Mouse (Mus musculus): ENCODE results near the gene Zfp143. TPM values are rescaled to one million over a fixed set of nuclear protein-coding genes. Genes with fewer than 3 reads are reported as not detected.
"Not testable (repeated sequence)": the region's sequence is repeated elsewhere in the genome, so short reads cannot be mapped to it uniquely, and the experiment has no call there.

Gene Zfp143
- polyA plus RNA-seq, 1 experiment from 2014 or later, result 19.7 TPM

DNA sequence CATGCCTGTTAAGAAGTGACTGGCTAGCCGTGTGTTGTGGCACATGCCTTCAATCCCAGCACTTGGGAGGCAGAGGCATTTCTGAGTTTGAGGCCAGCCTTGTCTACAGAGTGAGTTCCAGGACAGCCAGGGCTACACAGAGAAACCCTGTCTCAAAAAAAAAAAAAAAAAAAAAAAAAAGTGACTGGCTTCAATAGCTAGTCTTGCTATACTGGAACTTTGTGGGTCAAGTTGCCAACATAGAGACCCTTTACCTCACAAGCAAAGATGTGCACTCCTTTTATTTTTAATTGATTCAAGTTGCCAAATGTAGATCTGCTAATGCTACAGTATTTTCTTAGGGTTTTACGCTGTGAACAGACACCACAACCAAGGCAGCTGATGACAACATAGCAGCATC lies 3.3 kb upstream of the Zfp143 start:
- WGBS, result 87% methylated on average over 2 of the region's 2 CpGs
- not testable (repeated sequence) for ATAC-seq (ENCODE audit: low read depth)
- peaks cover 23% of the 10 kb centered on the region for H3K36me3 ChIP-seq (ENCODE audit: control insufficient read depth, insufficient read depth, low read length)

DNA sequence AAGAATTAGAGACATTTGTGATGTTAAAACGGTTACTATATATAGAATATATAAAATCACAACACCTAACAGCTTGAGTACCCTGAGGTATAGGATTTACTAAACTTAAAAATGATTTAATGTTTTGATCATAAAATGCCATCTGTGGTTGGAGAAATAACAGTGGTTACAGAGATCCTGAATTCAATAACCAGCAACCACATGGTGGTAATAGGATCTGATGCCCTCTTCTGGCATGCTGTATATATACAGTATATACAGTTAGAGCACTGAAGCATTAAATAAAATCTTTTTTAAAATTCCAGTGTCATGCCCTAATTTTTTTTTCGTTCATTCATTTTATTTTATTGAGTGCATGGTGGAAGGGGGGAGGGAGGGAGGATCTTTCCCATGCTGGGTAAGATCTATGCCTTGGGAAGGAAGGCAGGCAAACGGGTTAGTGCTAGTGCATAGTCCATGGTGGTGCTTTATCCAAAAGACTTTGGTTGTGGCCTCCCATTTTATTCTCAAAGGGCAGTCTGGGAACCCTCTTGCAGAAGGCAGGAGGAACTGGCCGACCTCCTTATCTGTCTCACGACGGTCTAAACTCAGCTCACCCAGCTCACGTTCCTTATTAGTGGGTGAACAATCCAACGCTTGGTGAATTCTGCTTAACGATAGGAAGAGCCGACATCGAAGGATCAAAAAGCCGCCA lies 1.8 kb upstream of the Zfp143 start:
- ATAC-seq (ENCODE audit: low read depth), result no peak
- H3K27ac ChIP-seq (ENCODE audit: low read length), result no peak overlapping the region

More for the DNA sequence above, 3.3 kb upstream of the Zfp143 start:
- not testable (repeated sequence) for H3K27me3 ChIP-seq (ENCODE audit: control insufficient read depth, insufficient read depth, low read depth, low read length); H3K4me1 ChIP-seq (replicated peaks; ENCODE audit: control insufficient read depth, insufficient read depth, low read length); H3K27ac ChIP-seq (ENCODE audit: low read length); H3K9me3 ChIP-seq (ENCODE audit: control insufficient read depth, low read length); H3K9ac ChIP-seq (ENCODE audit: low read length); H3K4me3 ChIP-seq (ENCODE audit: low read length); H3K4me2 ChIP-seq (ENCODE audit: low read depth, low read length)

DNA sequence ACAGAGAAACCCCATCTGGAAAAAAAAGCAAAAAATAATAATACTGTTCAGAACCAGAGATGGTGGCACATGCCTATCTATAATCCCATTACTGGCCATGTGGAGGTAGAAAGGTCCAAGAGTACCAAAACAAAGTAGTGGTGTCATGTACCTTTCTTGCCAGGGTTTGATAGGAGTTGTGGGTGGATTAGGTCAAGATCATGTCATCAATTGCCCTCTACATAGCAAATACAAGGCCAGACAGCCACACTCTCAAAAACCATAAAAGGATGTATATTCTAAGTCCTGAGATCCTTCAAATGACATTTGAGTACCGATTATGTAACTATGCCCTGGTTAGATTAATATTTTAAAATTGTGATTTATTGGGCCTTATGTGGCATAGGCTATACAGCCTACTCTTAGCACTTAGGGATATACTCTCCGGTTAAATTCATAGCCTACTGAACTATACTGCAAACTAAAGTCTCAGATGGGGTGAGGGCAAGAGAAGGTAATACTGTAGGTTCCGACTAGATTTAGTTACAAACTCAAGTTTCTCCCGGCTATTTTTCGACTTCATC lies 830 bp upstream of the Zfp143 start:
- 12% methylated on average over 5 of the region's 5 CpGs for WGBS
- Histone ChIP-seq H3K9me3 (ENCODE audit: control insufficient read depth, low read length) (no peaks in the 10 kb centered on the region), H3K4me3 (ENCODE audit: low read length) (peak overlapping the region; percentile 87), H3K4me1 (replicated peaks; ENCODE audit: control insufficient read depth, insufficient read depth, low read length) (peaks cover 14% of the 10 kb centered on the region), H3K9ac (ENCODE audit: low read length) (peak overlapping the region; percentile 99), H3K4me2 (ENCODE audit: low read depth, low read length) (peak overlapping the region; percentile 83), H3K27ac (ENCODE audit: low read length) (peak overlapping the region; percentile 99), H3K27me3 (ENCODE audit: control insufficient read depth, insufficient read depth, low read depth, low read length) (no peaks in the 10 kb centered on the region), H3K36me3 (ENCODE audit: control insufficient read depth, insufficient read depth, low read length) (peaks cover 10% of the 10 kb centered on the region)
- ATAC-seq (ENCODE audit: low read depth), result no peak

More for the DNA sequence above, 1.8 kb upstream of the Zfp143 start:
- WGBS, result 80% methylated on average over 12 of the region's 12 CpGs
- Histone ChIP-seq H3K27me3 (ENCODE audit: control insufficient read depth, insufficient read depth, low read depth, low read length) (no peaks in the 10 kb centered on the region), H3K4me1 (replicated peaks; ENCODE audit: control insufficient read depth, insufficient read depth, low read length) (peaks cover 14% of the 10 kb centered on the region), H3K4me2 (ENCODE audit: low read depth, low read length) (no peak overlapping the region), H3K9me3 (ENCODE audit: control insufficient read depth, low read length) (no peaks in the 10 kb centered on the region), H3K4me3 (ENCODE audit: low read length) (no peak overlapping the region), H3K36me3 (ENCODE audit: control insufficient read depth, insufficient read depth, low read length) (peaks cover 14% of the 10 kb centered on the region), H3K9ac (ENCODE audit: low read length) (no peak overlapping the region; the same call in 1 of the 2 replicates)

DNA sequence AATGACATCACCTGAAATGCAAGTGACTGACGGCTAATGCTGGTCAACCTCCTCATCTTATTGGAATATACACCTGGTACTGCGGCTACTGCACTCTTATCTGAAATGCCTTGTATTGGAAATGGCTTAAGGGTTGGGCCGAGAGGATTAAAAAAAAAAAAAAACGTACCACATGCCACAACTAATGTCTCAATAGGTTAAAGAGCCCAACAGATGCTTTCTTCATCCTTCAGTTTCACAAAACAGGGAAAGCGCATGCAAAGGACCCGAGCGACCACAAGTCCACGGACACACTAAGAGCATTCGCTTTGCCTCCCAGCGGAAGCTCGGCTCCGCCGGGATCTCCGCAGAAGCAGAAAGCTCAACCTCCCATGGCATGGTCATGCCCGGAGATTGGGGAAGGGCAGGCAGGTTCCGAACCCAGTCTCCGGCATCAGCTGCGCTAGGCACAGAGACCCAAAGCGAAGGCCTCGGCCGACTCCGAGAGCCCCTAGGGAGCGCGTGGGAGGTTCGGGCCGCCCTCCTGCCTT lies 283 bp upstream of the Zfp143 start:
- H3K4me3 ChIP-seq (ENCODE audit: low read length), result peak overlapping the region; percentile 87
- H3K4me1 ChIP-seq (replicated peaks; ENCODE audit: control insufficient read depth, insufficient read depth, low read length), result peaks cover 14% of the 10 kb centered on the region
- H3K36me3 ChIP-seq (ENCODE audit: control insufficient read depth, insufficient read depth, low read length), result peaks cover 9% of the 10 kb centered on the region
- H3K27me3 ChIP-seq (ENCODE audit: control insufficient read depth, insufficient read depth, low read depth, low read length), result no peaks in the 10 kb centered on the region
- H3K9me3 ChIP-seq (ENCODE audit: control insufficient read depth, low read length), result no peaks in the 10 kb centered on the region
- 0% methylated on average over 26 of the region's 26 CpGs for WGBS
- peak overlapping the region; percentile 99 for H3K27ac ChIP-seq (ENCODE audit: low read length)
- peak; percentile 7 for ATAC-seq (ENCODE audit: low read depth)
- peak overlapping the region; percentile 99 for H3K9ac ChIP-seq (ENCODE audit: low read length)
- peak overlapping the region; percentile 83 for H3K4me2 ChIP-seq (ENCODE audit: low read depth, low read length)

DNA sequence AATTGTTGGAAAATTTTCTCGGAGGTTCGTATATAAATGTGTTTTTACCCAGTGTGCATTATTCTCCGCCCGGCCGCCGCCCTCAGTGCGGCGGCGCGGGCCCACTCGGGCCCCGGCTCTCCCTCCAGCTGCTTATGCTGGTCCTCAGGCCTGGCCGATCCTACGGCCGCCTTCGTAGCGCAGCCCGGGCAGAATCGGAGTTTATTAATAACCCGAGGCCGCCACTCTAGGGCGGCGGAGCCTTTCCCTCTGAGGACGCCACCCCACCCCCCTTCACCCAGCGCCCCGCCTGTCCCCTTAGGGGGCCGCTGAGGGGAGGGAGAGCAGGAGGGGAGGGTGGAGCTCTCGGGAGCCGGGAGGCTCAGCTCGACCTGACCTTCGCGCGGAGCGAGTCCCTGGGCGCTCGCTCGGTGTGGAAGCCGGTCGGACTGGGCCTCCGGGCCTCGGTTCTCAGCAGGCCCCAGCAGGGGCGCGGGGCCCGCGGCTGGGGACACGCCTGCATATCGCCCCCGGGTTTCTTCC lies 796 bp downstream of the Zfp143 start:
- Histone ChIP-seq H3K4me2 (ENCODE audit: low read depth, low read length) (peak overlapping the region; percentile 65), H3K4me3 (ENCODE audit: low read length) (peak overlapping the region; percentile 87), H3K27ac (ENCODE audit: low read length) (peak overlapping the region; percentile 100), H3K27me3 (ENCODE audit: control insufficient read depth, insufficient read depth, low read depth, low read length) (no peaks in the 10 kb centered on the region), H3K36me3 (ENCODE audit: control insufficient read depth, insufficient read depth, low read length) (peaks cover 9% of the 10 kb centered on the region), H3K9me3 (ENCODE audit: control insufficient read depth, low read length) (no peaks in the 10 kb centered on the region), H3K4me1 (replicated peaks; ENCODE audit: control insufficient read depth, insufficient read depth, low read length) (peaks cover 14% of the 10 kb centered on the region), H3K9ac (ENCODE audit: low read length) (peak overlapping the region; percentile 92)
- WGBS, result 1% methylated on average over 43 of the region's 48 CpGs
- peak; percentile 85 for ATAC-seq (ENCODE audit: low read depth)

DNA sequence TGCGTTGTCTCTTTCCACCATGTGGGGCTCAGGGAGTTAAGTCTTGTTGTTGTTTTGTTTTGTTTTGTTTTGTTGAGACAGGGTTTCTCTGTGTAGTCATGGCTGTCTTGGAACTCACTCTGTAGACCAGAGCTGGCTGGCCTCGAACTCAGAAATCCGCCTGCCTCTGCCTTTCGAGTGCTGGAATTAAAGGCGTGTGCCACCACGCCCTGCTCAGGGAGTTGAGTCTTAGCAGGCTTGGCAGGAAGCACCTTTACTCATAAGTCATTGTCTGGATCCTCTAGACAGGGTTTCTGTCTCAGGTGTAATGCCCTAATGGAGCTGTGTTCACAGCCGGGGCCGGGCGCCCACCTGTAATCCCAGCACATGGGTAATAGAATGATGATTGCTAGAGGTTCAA lies 2.7 kb downstream of the Zfp143 start:
- peaks cover 14% of the 10 kb centered on the region for H3K4me1 ChIP-seq (replicated peaks; ENCODE audit: control insufficient read depth, insufficient read depth, low read length)
- no peak for ATAC-seq (ENCODE audit: low read depth)
- no peak overlapping the region for H3K27ac ChIP-seq (ENCODE audit: low read length)
- WGBS, result 95% methylated on average over 9 of the region's 9 CpGs
- H3K4me2 ChIP-seq (ENCODE audit: low read depth, low read length), result no peak overlapping the region
- no peak overlapping the region for H3K9ac ChIP-seq (ENCODE audit: low read length)
- no peaks in the 10 kb centered on the region for H3K27me3 ChIP-seq (ENCODE audit: control insufficient read depth, insufficient read depth, low read depth, low read length)
- peaks cover 8% of the 10 kb centered on the region; the same call in 1 of the 2 replicates for H3K36me3 ChIP-seq (ENCODE audit: control insufficient read depth, insufficient read depth, low read length)
- no peaks in the 10 kb centered on the region for H3K9me3 ChIP-seq (ENCODE audit: control insufficient read depth, low read length)
- no peak overlapping the region for H3K4me3 ChIP-seq (ENCODE audit: low read length)

DNA sequence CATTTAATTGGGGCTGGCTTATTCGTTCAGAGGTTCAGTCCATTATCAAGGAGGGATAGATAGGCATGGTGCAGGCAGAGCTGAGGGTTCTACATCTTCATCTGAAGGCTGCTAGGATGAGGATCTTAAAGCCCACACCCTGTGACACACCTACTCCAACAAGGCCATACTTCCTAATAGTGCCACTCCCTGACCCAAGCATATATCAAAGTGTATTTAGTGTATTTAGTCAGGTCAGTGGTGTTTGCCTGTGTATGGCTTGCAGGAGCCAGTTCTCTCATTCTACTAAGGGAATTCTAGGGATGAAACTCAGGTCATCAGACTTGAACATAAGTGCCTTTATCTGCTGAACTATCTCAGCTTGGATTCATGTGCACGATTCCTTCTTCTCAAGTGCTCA lies 8.1 kb downstream of the Zfp143 start:
- H3K4me1 ChIP-seq (replicated peaks; ENCODE audit: control insufficient read depth, insufficient read depth, low read length), result no peaks in the 10 kb centered on the region
- H3K27ac ChIP-seq (ENCODE audit: low read length), result no peak overlapping the region
- ATAC-seq (ENCODE audit: low read depth), result no peak
- no peak overlapping the region for H3K4me2 ChIP-seq (ENCODE audit: low read depth, low read length)
- no peaks in the 10 kb centered on the region for H3K9me3 ChIP-seq (ENCODE audit: control insufficient read depth, low read length)
- no peaks in the 10 kb centered on the region for H3K27me3 ChIP-seq (ENCODE audit: control insufficient read depth, insufficient read depth, low read depth, low read length)
- H3K36me3 ChIP-seq (ENCODE audit: control insufficient read depth, insufficient read depth, low read length), result peaks cover 24% of the 10 kb centered on the region
- H3K9ac ChIP-seq (ENCODE audit: low read length), result no peak overlapping the region
- WGBS, result 91% methylated on average over 2 of the region's 2 CpGs
- no peak overlapping the region for H3K4me3 ChIP-seq (ENCODE audit: low read length)

DNA sequence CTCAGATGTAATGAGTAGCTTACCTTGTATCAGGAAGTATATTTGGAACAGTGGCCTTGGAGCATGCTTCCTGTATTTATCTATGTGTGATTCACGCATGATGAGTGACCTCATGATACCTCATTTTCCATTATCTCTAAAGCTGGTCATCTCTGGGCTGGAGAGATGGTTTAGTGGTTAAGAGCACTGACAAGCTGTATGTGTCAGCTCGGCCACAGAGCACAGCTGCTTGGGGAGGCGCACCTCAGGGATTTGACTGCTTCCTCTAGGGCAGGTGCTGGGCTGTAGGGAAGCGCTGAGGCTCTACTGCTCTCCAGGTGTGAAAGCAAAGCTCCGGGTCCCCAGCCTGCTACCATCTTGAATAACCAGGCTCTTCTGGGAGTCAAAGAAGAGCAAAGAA lies 17.2 kb downstream of the Zfp143 start:
- Histone ChIP-seq H3K4me2 (ENCODE audit: low read depth, low read length) (no peak overlapping the region), H3K27me3 (ENCODE audit: control insufficient read depth, insufficient read depth, low read depth, low read length) (no peaks in the 10 kb centered on the region), H3K4me1 (replicated peaks; ENCODE audit: control insufficient read depth, insufficient read depth, low read length) (no peaks in the 10 kb centered on the region), H3K9ac (ENCODE audit: low read length) (no peak overlapping the region), H3K9me3 (ENCODE audit: control insufficient read depth, low read length) (no peaks in the 10 kb centered on the region), H3K27ac (ENCODE audit: low read length) (no peak overlapping the region), H3K36me3 (ENCODE audit: control insufficient read depth, insufficient read depth, low read length) (peaks cover 67% of the 10 kb centered on the region), H3K4me3 (ENCODE audit: low read length) (no peak overlapping the region)
- no peak for ATAC-seq (ENCODE audit: low read depth)
- WGBS, result 91% methylated on average over 5 of the region's 5 CpGs

DNA sequence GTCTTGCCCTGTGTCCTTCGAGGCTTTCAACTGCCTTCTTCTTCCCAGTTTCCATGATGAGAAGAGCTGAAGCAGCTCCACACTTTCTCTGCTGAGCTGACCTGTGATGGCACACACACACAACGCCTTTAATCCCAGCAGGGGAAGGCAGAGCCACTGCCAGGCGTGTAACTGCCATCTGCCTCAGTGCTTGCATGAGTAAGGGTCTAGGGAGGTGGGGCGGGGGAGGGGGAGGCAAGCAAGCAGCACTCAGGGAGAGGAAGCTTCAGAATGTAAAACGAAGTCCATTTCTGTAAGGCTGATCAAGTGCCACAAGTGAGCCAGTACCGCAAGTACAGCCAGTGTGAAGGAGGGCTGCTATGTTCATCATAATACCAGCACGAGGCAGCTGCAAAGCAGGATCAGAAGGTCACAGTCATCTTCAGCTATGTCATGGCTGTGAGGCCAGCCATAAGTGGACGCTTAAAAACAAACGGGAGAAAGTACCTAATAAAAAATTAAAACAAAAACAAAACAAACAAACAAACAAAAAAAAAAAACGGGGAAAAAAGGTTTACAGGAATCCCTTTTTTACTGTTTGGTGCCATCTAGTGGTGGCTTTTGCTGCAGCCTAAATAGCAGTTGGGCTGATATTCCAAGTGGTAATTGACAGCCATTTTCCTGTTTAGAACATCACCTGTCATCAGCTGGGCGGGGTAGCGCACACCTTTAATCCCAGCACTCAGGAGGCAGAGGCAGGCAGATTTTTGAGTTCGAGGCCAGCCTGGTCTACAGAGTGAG lies 22.6 kb downstream of the Zfp143 start:
- H3K27me3 ChIP-seq (ENCODE audit: control insufficient read depth, insufficient read depth, low read depth, low read length), result no peaks in the 10 kb centered on the region
- no peaks in the 10 kb centered on the region; the same call in 1 of the 2 replicates for H3K9me3 ChIP-seq (ENCODE audit: control insufficient read depth, low read length)
- no peak overlapping the region for H3K4me3 ChIP-seq (ENCODE audit: low read length)
- H3K4me2 ChIP-seq (ENCODE audit: low read depth, low read length), result no peak overlapping the region
- H3K27ac ChIP-seq (ENCODE audit: low read length), result no peak overlapping the region
- H3K4me1 ChIP-seq (replicated peaks; ENCODE audit: control insufficient read depth, insufficient read depth, low read length), result peaks cover 3% of the 10 kb centered on the region
- peaks cover 60% of the 10 kb centered on the region for H3K36me3 ChIP-seq (ENCODE audit: control insufficient read depth, insufficient read depth, low read length)
- 58% methylated on average over 13 of the region's 13 CpGs for WGBS
- no peak for ATAC-seq (ENCODE audit: low read depth)
- H3K9ac ChIP-seq (ENCODE audit: low read length), result no peak overlapping the region
